Mouse (Mus musculus): ENCODE measurements around the gene Mtfr1l.
A peak's percentile ranks its signal among the peaks of the same experiment; 100 is the strongest.
"Not testable (repeated sequence)": the region's sequence is repeated elsewhere in the genome, so short reads cannot be mapped to it uniquely, and the experiment has no call there.

Mtfr1l gene

GRCm38 (mm10) chr4:134494161-134494560 is 41.0 kb downstream of the Mtfr1l start:
- DNase-seq (ENCODE audit: extremely low spot score, low spot score): not testable (repeated sequence)

DNA sequence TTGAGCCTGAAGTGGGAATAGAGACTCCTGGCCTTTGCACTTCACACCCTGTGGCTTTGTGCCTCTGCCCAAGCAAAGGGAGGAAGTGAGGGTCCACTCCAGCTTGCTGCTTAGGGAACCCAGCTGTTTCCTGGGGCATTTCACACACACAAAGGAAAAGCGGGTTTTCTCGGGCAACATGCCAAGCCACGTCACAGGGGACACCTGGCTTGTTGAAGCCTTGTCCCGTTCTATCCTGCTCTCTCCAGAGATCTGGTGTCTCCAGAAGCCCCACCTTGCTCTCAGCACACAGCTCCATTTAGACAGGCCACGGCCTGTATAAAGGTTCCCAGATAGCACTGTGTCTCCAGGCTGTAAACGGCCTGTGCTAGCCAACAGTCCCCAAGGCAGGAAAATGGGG is 43.5 kb downstream of the Mtfr1l start:
- no peak for DNase-seq (ENCODE audit: extremely low spot score, low spot score)

GRCm38 (mm10) chr4:134489986-134490665 is 45.1 kb downstream of the Mtfr1l start:
- DNase-seq (ENCODE audit: extremely low spot score, low spot score): no peak

DNA sequence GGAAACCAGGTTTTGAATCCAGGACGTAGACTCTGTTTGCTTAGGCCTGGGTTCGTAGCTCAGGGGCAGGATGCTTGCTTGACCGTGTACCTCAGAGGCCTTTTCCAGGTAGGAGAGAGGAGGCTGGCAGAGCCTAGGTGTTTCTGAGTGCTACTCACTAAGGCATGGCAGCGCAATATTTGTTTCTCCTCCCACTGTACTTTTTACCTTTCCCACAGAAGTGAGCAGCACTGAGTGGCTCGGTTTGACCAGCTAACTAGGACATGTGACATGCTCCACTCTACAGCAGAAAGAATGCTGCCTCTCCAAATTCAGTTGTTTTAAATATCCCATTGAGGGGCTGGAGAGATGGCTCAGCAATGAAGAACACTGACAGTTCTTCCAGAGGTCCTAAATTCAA is 47.0 kb downstream of the Mtfr1l start:
- DNase-seq (ENCODE audit: extremely low spot score, low spot score): no peak

DNA sequence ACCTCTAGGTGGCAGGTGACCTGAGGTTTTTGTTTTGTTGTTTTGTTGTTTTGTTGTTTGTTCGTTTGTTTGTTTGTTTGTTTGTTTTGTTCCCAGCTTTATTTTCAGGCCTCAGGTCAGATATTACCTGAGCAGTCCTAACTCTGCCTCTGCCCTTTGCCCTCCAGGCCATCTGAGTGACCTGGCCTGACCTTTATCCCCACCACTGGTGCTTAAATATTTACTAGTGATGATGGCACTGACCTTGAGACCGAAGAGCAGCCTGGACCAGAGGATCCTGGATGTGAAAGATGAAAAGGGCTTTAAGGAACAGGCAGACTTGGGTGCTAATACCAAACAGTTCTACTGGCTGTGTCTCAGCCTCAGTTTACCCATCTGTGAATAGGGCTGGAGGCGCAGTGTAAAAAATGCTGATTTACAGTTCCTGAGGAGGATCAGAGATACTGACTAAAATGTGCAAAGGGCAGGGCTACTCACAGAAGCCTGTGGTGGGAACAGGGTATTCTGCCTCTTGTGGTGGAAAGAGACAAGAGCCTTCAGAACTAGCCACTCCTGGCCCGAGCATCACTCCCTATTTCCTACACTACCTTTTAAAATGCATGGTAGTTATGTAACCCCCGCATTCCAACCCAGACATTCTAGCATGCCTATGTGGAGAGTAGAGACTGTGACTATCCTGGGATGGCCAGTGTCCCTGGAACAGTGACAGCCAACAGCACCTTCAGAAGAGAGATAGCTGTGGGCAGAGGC is 49.9 kb downstream of the Mtfr1l start:
- DNase-seq (ENCODE audit: extremely low spot score, low spot score): no peak

- no peak for DNase-seq (ENCODE audit: extremely low spot score, low spot score)
These were observed 51.0 kb downstream of the Mtfr1l start for GRCm38 (mm10) chr4:134484231-134484630.

GRCm38 (mm10) chr4:134483696-134484095 is 51.5 kb downstream of the Mtfr1l start:
- DNase-seq (ENCODE audit: extremely low spot score, low spot score): no peak

GRCm38 (mm10) chr4:134483078-134483688 is 52.0 kb downstream of the Mtfr1l start:
- no peak for DNase-seq (ENCODE audit: extremely low spot score, low spot score)

GRCm38 (mm10) chr4:134482442-134482841 is 52.7 kb downstream of the Mtfr1l start:
- DNase-seq (ENCODE audit: extremely low spot score, low spot score): no peak

DNA sequence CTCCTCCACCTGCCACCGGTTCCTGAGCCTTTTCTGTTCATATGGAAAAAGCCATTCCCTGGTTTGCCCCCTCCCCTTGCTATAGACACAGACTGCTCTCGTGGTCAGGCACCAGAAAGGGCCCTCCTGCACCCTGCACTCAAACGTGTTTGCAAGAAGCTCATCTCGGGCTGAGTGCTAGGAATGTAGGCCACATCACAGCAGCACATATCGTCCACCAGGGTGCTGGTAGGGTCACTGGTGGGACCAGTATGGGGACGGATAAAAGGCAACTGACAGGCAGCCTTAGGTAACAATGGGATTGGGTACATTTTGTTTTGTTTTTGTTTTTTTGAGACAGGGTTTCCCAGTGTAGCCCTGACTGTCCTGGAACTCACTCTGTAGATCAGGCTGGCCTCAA is 53.9 kb downstream of the Mtfr1l start:
- no peak for DNase-seq (ENCODE audit: extremely low spot score, low spot score)

- peak; percentile 77 for DNase-seq (ENCODE audit: extremely low spot score, low spot score)
These were observed 54.3 kb downstream of the Mtfr1l start for GRCm38 (mm10) chr4:134480864-134481263.

GRCm38 (mm10) chr4:134479839-134480238 is 55.3 kb downstream of the Mtfr1l start:
- DNase-seq (ENCODE audit: extremely low spot score, low spot score): no peak

DNA sequence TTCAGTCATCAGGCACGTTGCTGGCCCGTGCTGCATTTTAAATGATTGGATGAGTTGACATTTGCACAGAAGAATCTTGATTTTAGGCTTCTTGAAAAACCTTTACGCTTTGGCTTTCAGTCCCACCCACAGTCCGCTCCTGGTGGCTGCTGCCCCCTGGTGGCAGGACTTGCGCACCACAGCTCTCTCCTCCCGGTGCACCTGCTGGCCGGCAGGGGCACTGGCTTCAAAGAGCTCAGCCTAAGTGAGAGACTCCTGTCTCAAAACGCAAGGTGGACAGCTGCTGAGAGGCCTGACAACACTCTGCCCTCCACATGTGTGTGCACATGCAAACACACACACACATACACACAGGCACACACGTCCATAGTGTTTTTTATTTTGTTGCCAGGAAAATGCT is 57.2 kb downstream of the Mtfr1l start:
- peak; percentile 94 for DNase-seq (ENCODE audit: extremely low spot score, low spot score)

DNA sequence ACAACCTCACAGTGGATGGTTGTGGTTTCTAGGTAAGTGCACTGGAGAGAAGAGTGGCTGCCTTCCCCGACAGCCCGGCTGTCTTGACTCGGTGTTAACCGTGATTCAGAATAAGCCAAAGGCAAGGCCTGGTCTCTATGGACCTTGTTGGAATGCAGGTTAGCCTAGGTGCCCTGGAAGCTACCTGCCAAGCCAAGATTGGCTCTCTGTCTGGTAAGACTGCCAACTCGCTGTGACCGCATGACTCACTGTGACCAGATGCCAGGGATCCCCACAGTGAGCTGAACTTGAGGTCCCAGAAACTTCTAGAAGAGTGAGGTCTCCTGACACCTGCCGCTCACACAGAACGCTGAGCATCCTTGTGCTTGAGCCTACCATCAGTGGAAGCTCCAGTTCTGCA is 58.3 kb downstream of the Mtfr1l start:
- DNase-seq (ENCODE audit: extremely low spot score, low spot score): no peak

Data from neural tube, embryonic 10.5 days (tissue).